Mouse (Mus musculus) C2C12 (cell line): Measurements from ENCODE around the gene Spop.

Experiments used
- CEBPB ChIP-seq: IDR thresholded peaks from one replicate; pipeline ENCODE4 v1.6.1; 2011; ENCODE audit warnings: low read depth, mild to moderate bottlenecking, control low read depth, moderate library complexity
- CTCF ChIP-seq: IDR thresholded peaks from one replicate; pipeline ENCODE4 v1.5.1; 2011; ENCODE audit not compliant: control insufficient read depth, insufficient read depth, insufficient read length
- FOSL1 ChIP-seq: IDR thresholded peaks from one replicate; pipeline ENCODE4 v1.8.0; 2011; ENCODE audit warnings: mild to moderate bottlenecking, low read length; ENCODE audit not compliant: poor library complexity, insufficient read depth, severe bottlenecking
- MAX ChIP-seq: IDR thresholded peaks from one replicate; pipeline ENCODE4 v1.6.1; 2011; ENCODE audit warnings: mild to moderate bottlenecking, control low read depth
- MYOD1 ChIP-seq: IDR thresholded peaks from one replicate; pipeline ENCODE4 v1.6.1; 2011; ENCODE audit warnings: low read depth; ENCODE audit not compliant: control insufficient read depth, insufficient read length
- MYOG ChIP-seq: IDR thresholded peaks from one replicate; pipeline ENCODE4 v1.6.1; 2011; ENCODE audit not compliant: control insufficient read depth, insufficient read length; ENCODE audit errors: extremely low read depth
- USF1 ChIP-seq: IDR thresholded peaks from one replicate; pipeline ENCODE4 v1.6.1; 2011; ENCODE audit warnings: low read depth, mild to moderate bottlenecking, control low read depth, moderate library complexity

- TF ChIP-seq CTCF (no peak), CEBPB (no peak), MYOD1 (no peak), MAX (no peak), USF1 (no peak), FOSL1 (no peak), MYOG (no peak)
These were observed 65.6 kb downstream of the Spop start for GRCm38 (mm10) chr11:95479458-95479857.
